Mouse (Mus musculus) midbrain, embryonic 11.5 days (tissue): ENCODE measurements at regions not wholly inside any gene's neighbourhood (a gene's known extent, or its start where the extent isn't known, plus 50 kb on each side); places are given as distances from the start of the nearest gene placed in this dataset.
A peak's percentile ranks its signal among the peaks of the same experiment; 100 is the strongest.
"Not testable (repeated sequence)": the region's sequence is repeated elsewhere in the genome, so short reads cannot be mapped to it uniquely, and the experiment has no call there.

Experiments used
- ATAC-seq: fragments of 200-750 bp; cut with Nextera tagmentation; 2 replicates; pipeline ENCODE4 v1.8.0; 2017; ENCODE audit warnings: moderate TSS enrichment, moderate library complexity; ENCODE audit not compliant: low FRiP score
- DNase-seq: peaks from one replicate; pipeline ENCODE4 v3.0.0; 2015; ENCODE audit warnings: low spot score; ENCODE audit errors: missing footprints
- H3K27ac ChIP-seq: fragments of 300-500 bp; sonication (generic); 2 replicates; pipeline ENCODE4 v1.5.1; 2014; ENCODE audit warnings: low read depth, low read length
- H3K27me3 ChIP-seq: fragments of 300-500 bp; sonication (generic); 2 replicates; pipeline ENCODE4 v1.6.1; 2014; ENCODE audit warnings: mild to moderate bottlenecking, low read length, moderate library complexity, mixed read lengths; ENCODE audit not compliant: control insufficient read depth, insufficient read depth
- H3K36me3 ChIP-seq: fragments of 300-500 bp; sonication (generic); 2 replicates; pipeline ENCODE4 v1.6.1; 2014; ENCODE audit warnings: mild to moderate bottlenecking, low read length, moderate library complexity, mixed read lengths; ENCODE audit not compliant: control insufficient read depth, insufficient read depth
- H3K4me1 ChIP-seq: fragments of 300-500 bp; sonication (generic); 2 replicates; pipeline ENCODE4 v1.6.1; 2014; ENCODE audit warnings: low read length; ENCODE audit not compliant: control insufficient read depth, insufficient read depth
- H3K4me2 ChIP-seq: fragments of 300-500 bp; sonication (generic); 2 replicates; pipeline ENCODE4 v1.6.1; 2014; ENCODE audit warnings: mild to moderate bottlenecking, moderate library complexity
- H3K4me3 ChIP-seq: fragments of 300-500 bp; sonication (generic); 2 replicates; pipeline ENCODE4 v1.5.1; 2014; ENCODE audit warnings: low read depth, low read length
- H3K9ac ChIP-seq: fragments of 300-500 bp; sonication (generic); 2 replicates; pipeline ENCODE4 v1.6.1; 2014; ENCODE audit warnings: low read length
- H3K9me3 ChIP-seq: fragments of 300-500 bp; sonication (generic); 2 replicates; pipeline ENCODE4 v1.6.1; 2016; ENCODE audit warnings: low read length; ENCODE audit not compliant: control insufficient read depth
- WGBS: fragments of 180-500 bp; shearing (Covaris S2); extraction: QIAGEN DNeasy Blood & Tissue Kit; methylation state at CpG from one replicate; pipeline ENCODE4 v1.1.7; 2014; 5-methylcytosine and 5-hydroxymethylcytosine counted together

DNA sequence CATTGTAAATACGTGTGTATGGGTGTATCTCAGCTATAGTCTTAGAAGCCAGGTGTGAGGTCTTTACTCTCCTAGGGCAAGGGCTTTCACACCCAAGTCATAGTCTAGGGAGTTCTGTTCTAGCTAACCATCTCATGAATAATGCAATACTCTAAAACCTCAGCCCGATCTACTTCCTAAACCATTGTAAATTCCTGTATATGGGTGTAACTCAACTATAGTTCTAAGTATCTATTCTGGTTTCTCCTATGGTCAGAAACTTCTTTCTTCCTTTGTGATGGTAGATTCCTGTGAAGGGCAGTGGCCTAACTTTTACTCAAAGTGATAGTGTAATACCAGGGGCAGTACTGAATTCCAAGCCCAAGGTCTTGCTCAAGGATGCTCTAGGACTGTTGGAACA lies 58.7 kb upstream of the Srd5a3 start:
- H3K4me3 ChIP-seq, H3K36me3 ChIP-seq, H3K9me3 ChIP-seq, DNase-seq, H3K9ac ChIP-seq, H3K27me3 ChIP-seq, ATAC-seq, H3K4me1 ChIP-seq, H3K4me2 ChIP-seq, H3K27ac ChIP-seq: not testable (repeated sequence)
- WGBS: 77% methylated on average over 2 of the region's 2 CpGs

- DNase-seq (peak; percentile 84), ATAC-seq (peak; percentile 63)
- Histone ChIP-seq H3K9me3 (no peaks in the 10 kb centered on the region), H3K4me3 (no peak overlapping the region), H3K36me3 (no peaks in the 10 kb centered on the region), H3K27me3 (no peaks in the 10 kb centered on the region), H3K9ac (no peak overlapping the region), H3K4me2 (no peak overlapping the region), H3K27ac (no peak overlapping the region), H3K4me1 (peaks cover 2% of the 10 kb centered on the region; the same call in 1 of the 2 replicates)
- WGBS: 42% methylated on average over 8 of the region's 8 CpGs
These were observed 59.6 kb upstream of the Srd5a3 start for GRCm38 (mm10) chr5:76080429-76080828.

GRCm38 (mm10) chr5:76079204-76080025 lies 60.7 kb upstream of the Srd5a3 start:
- WGBS: 44% methylated on average over 11 of the region's 11 CpGs
- Histone ChIP-seq H3K4me1 (peaks cover 2% of the 10 kb centered on the region; the same call in 1 of the 2 replicates), H3K27me3 (no peaks in the 10 kb centered on the region), H3K27ac (peak overlapping the region; percentile 63), H3K9ac (no peak overlapping the region), H3K36me3 (no peaks in the 10 kb centered on the region), H3K4me2 (no peak overlapping the region), H3K4me3 (no peak overlapping the region), H3K9me3 (no peaks in the 10 kb centered on the region)
- ATAC-seq (no peak), DNase-seq (peak; percentile 85)

DNA sequence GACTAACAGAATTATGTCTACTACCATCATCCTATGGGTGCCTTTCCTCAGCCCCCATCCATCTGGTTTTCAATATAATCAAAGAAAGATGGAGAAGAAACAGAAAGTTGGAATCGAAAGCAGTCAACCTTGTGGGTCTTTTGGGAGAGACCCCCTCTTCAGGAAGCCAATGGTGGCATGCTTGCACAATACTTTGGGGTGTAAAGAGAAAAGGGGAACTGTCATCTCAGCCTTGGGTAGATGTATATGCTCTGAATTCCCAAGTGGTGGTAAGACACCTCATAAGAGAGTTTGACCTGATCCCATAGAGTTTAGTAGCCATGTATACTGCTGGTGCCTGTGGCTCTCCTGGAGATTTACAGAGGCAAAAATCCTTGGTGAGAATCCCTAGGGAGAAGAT lies 61.6 kb upstream of the Srd5a3 start:
- DNase-seq: peak; percentile 67
- no peak overlapping the region for H3K9ac ChIP-seq
- 88% methylated on average over 1 of the region's 1 CpGs for WGBS
- peaks cover 2% of the 10 kb centered on the region; the same call in 1 of the 2 replicates for H3K4me1 ChIP-seq
- ATAC-seq: no peak
- H3K27me3 ChIP-seq: no peaks in the 10 kb centered on the region
- H3K27ac ChIP-seq: no peak overlapping the region
- H3K9me3 ChIP-seq: no peaks in the 10 kb centered on the region
- no peak overlapping the region for H3K4me2 ChIP-seq
- H3K36me3 ChIP-seq: no peaks in the 10 kb centered on the region
- no peak overlapping the region for H3K4me3 ChIP-seq

GRCm38 (mm10) chr5:76076283-76076682 lies 63.8 kb upstream of the Srd5a3 start:
- Histone ChIP-seq H3K27ac (no peak overlapping the region), H3K36me3 (no peaks in the 10 kb centered on the region), H3K9me3 (no peaks in the 10 kb centered on the region), H3K4me3 (no peak overlapping the region), H3K4me1 (peaks cover 2% of the 10 kb centered on the region; the same call in 1 of the 2 replicates), H3K27me3 (no peaks in the 10 kb centered on the region), H3K9ac (no peak overlapping the region), H3K4me2 (no peak overlapping the region)
- ATAC-seq (no peak), DNase-seq (peak; percentile 80)
- WGBS: 90% methylated on average over 7 of the region's 7 CpGs

DNA sequence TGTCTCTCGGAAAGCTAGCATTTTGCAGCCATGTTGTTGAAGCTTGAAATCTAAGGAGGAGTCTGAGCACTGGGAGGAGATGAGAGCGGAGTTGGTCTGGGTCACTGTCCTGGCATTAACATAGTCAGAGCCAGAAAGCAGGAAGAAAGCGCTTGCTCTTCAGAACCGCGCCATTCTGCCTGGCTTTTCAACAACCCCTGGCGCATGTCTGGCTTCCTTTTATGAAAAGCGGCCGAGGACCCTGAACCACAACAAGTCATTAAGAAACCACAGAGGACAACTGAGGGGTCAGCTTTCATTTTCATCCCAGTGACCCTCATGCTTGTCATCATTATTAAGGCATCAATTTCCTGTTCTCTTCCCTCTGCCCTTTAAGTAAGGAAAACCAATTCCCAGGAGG lies 64.7 kb upstream of the Srd5a3 start:
- no peak for ATAC-seq
- H3K27ac ChIP-seq: no peak overlapping the region
- H3K4me1 ChIP-seq: peaks cover 2% of the 10 kb centered on the region; the same call in 1 of the 2 replicates
- H3K9ac ChIP-seq: no peak overlapping the region
- no peaks in the 10 kb centered on the region for H3K36me3 ChIP-seq
- WGBS: 36% methylated on average over 8 of the region's 8 CpGs
- peak; percentile 87 for DNase-seq
- H3K27me3 ChIP-seq: no peaks in the 10 kb centered on the region
- H3K9me3 ChIP-seq: no peaks in the 10 kb centered on the region
- no peak overlapping the region for H3K4me2 ChIP-seq
- no peak overlapping the region for H3K4me3 ChIP-seq

DNA sequence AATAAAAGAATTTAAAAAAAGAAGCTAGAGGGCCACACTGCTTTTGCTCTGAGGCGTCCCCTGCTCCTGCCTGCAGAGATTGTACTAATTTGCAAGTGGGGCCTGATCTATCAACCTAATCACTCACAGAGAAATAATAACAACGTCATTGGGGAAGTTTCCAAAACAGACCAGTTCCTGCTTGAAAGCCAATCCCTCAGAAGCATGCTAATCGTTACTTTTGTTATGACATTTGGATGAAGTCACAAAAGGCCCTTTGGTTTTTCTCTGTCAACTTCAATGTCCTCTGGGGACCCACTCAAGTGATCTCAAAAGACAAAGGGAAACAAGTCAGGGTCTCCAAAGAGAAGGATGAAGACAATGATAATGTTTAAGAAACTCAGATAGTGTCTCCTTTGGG lies 72.2 kb upstream of the Srd5a3 start:
- Histone ChIP-seq H3K4me1 (no peaks in the 10 kb centered on the region), H3K36me3 (no peaks in the 10 kb centered on the region), H3K4me3 (no peak overlapping the region), H3K27me3 (no peaks in the 10 kb centered on the region), H3K9ac (no peak overlapping the region), H3K4me2 (no peak overlapping the region), H3K27ac (no peak overlapping the region), H3K9me3 (no peaks in the 10 kb centered on the region)
- no peak for ATAC-seq
- 65% methylated on average over 3 of the region's 3 CpGs for WGBS
- no peak for DNase-seq

DNA sequence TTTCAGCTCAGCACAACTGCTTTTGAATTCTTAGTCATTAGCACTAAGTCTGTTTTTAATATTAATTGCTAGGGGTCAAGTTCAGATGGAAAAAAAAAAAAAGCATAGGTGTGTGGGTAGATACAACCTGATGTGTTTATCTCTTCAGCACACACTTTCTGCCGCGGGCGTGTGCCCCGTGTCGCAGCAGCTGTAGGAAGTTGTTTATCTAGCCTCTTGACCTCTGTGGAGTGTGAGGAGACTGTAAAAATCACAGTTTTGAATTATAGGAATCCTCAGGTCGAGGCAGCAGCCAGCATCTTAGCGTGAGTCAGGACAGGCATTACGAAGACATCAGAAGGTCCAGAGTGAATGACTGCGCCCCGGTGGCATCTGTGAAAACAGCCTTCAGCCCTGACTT lies 72.8 kb upstream of the Srd5a3 start:
- Histone ChIP-seq H3K9me3 (no peaks in the 10 kb centered on the region), H3K9ac (no peak overlapping the region), H3K27ac (no peak overlapping the region), H3K36me3 (no peaks in the 10 kb centered on the region), H3K27me3 (no peaks in the 10 kb centered on the region), H3K4me1 (no peaks in the 10 kb centered on the region), H3K4me2 (no peak overlapping the region), H3K4me3 (no peak overlapping the region)
- ATAC-seq (no peak), DNase-seq (peak; percentile 84)
- WGBS: 73% methylated on average over 10 of the region's 10 CpGs

- Histone ChIP-seq H3K4me2 (no peak overlapping the region), H3K4me1 (no peaks in the 10 kb centered on the region), H3K4me3 (no peak overlapping the region), H3K27me3 (no peaks in the 10 kb centered on the region), H3K9me3 (no peaks in the 10 kb centered on the region), H3K36me3 (no peaks in the 10 kb centered on the region), H3K9ac (no peak overlapping the region), H3K27ac (no peak overlapping the region)
- ATAC-seq (no peak), DNase-seq (no peak)
- 66% methylated on average over 4 of the region's 4 CpGs for WGBS
These were observed 74.3 kb upstream of the Srd5a3 start for GRCm38 (mm10) chr5:76065789-76066188.
